Mouse (Mus musculus): ENCODE results near the gene Krt36. TPM values are rescaled to one million over a fixed set of nuclear protein-coding genes. Genes with fewer than 3 reads are reported as not detected.

Gene Krt36
- total and polyA plus RNA-seq, 2 experiments from 2014 or later = 0.44 TPM; not detected in 1

- no peak for ATAC-seq (ENCODE audit: low FRiP score)
- Histone ChIP-seq H3K36me3 (ENCODE audit: insufficient read depth, low read length) (no peaks in the 10 kb centered on the region), H3K9me3 (ENCODE audit: low read length) (no peaks in the 10 kb centered on the region), H3K9ac (replicated peaks; ENCODE audit: low read length, poor library complexity, severe bottlenecking) (no peak overlapping the region), H3K4me3 (ENCODE audit: low read depth, low read length) (no peak overlapping the region), H3K27ac (ENCODE audit: low read depth, low read length) (no peak overlapping the region), H3K27me3 (ENCODE audit: insufficient read depth, low read length) (peaks cover 12% of the 10 kb centered on the region), H3K4me1 (ENCODE audit: insufficient read depth, low read length) (peaks cover 8% of the 10 kb centered on the region; the same call in 1 of the 2 replicates), H3K4me2 (ENCODE audit: low read depth, low read length, poor library complexity, severe bottlenecking) (no peak overlapping the region)
- DNase-seq (ENCODE audit: low spot score) = no peak
- TF ChIP-seq CTCF (IDR thresholded peaks at IDR 0.05) = no peak
- WGBS = 90% methylated on average over 21 of the region's 21 CpGs
These were observed 35.5 kb upstream of the Krt36 start for GRCm38 (mm10) chr11:100140966-100141365.

GRCm38 (mm10) chr11:100139391-100139790 lies 34.0 kb upstream of the Krt36 start:
- no peak for DNase-seq (ENCODE audit: low spot score)
- Histone ChIP-seq H3K36me3 (ENCODE audit: insufficient read depth, low read length) (no peaks in the 10 kb centered on the region), H3K4me3 (ENCODE audit: low read depth, low read length) (no peak overlapping the region), H3K27me3 (ENCODE audit: insufficient read depth, low read length) (peaks cover 3% of the 10 kb centered on the region), H3K4me1 (ENCODE audit: insufficient read depth, low read length) (no peaks in the 10 kb centered on the region), H3K27ac (ENCODE audit: low read depth, low read length) (no peak overlapping the region), H3K4me2 (ENCODE audit: low read depth, low read length, poor library complexity, severe bottlenecking) (no peak overlapping the region), H3K9ac (replicated peaks; ENCODE audit: low read length, poor library complexity, severe bottlenecking) (no peak overlapping the region), H3K9me3 (ENCODE audit: low read length) (no peaks in the 10 kb centered on the region)
- no peak for TF ChIP-seq CTCF (IDR thresholded peaks at IDR 0.05)
- no peak for ATAC-seq (ENCODE audit: low FRiP score)
- WGBS = 65% methylated on average over 2 of the region's 2 CpGs

GRCm38 (mm10) chr11:100138809-100139208 lies 33.4 kb upstream of the Krt36 start:
- Histone ChIP-seq H3K4me1 (ENCODE audit: insufficient read depth, low read length) (no peaks in the 10 kb centered on the region), H3K36me3 (ENCODE audit: insufficient read depth, low read length) (no peaks in the 10 kb centered on the region), H3K9ac (replicated peaks; ENCODE audit: low read length, poor library complexity, severe bottlenecking) (no peak overlapping the region), H3K9me3 (ENCODE audit: low read length) (no peaks in the 10 kb centered on the region), H3K27me3 (ENCODE audit: insufficient read depth, low read length) (no peaks in the 10 kb centered on the region), H3K4me2 (ENCODE audit: low read depth, low read length, poor library complexity, severe bottlenecking) (no peak overlapping the region), H3K4me3 (ENCODE audit: low read depth, low read length) (no peak overlapping the region), H3K27ac (ENCODE audit: low read depth, low read length) (no peak overlapping the region)
- no peak for TF ChIP-seq CTCF (IDR thresholded peaks at IDR 0.05)
- WGBS = 50% methylated on average over 7 of the region's 7 CpGs
- no peak for ATAC-seq (ENCODE audit: low FRiP score)
- DNase-seq (ENCODE audit: low spot score) = no peak

GRCm38 (mm10) chr11:100137693-100138092 lies 32.3 kb upstream of the Krt36 start:
- no peak for DNase-seq (ENCODE audit: low spot score)
- H3K9ac ChIP-seq (replicated peaks; ENCODE audit: low read length, poor library complexity, severe bottlenecking) = no peak overlapping the region
- H3K27ac ChIP-seq (ENCODE audit: low read depth, low read length) = no peak overlapping the region
- WGBS = 36% methylated on average over 5 of the region's 5 CpGs
- ATAC-seq (ENCODE audit: low FRiP score) = no peak
- H3K4me1 ChIP-seq (ENCODE audit: insufficient read depth, low read length) = no peaks in the 10 kb centered on the region
- H3K4me3 ChIP-seq (ENCODE audit: low read depth, low read length) = no peak overlapping the region
- H3K9me3 ChIP-seq (ENCODE audit: low read length) = no peaks in the 10 kb centered on the region
- no peak overlapping the region for H3K4me2 ChIP-seq (ENCODE audit: low read depth, low read length, poor library complexity, severe bottlenecking)
- no peak for TF ChIP-seq CTCF (IDR thresholded peaks at IDR 0.05)
- H3K27me3 ChIP-seq (ENCODE audit: insufficient read depth, low read length) = no peaks in the 10 kb centered on the region
- no peaks in the 10 kb centered on the region for H3K36me3 ChIP-seq (ENCODE audit: insufficient read depth, low read length)

GRCm38 (mm10) chr11:100136559-100136958 lies 31.1 kb upstream of the Krt36 start:
- Histone ChIP-seq H3K27ac (ENCODE audit: low read depth, low read length) (no peak overlapping the region), H3K4me3 (ENCODE audit: low read depth, low read length) (no peak overlapping the region), H3K4me2 (ENCODE audit: low read depth, low read length, poor library complexity, severe bottlenecking) (no peak overlapping the region), H3K9ac (replicated peaks; ENCODE audit: low read length, poor library complexity, severe bottlenecking) (no peak overlapping the region), H3K36me3 (ENCODE audit: insufficient read depth, low read length) (no peaks in the 10 kb centered on the region), H3K27me3 (ENCODE audit: insufficient read depth, low read length) (no peaks in the 10 kb centered on the region), H3K4me1 (ENCODE audit: insufficient read depth, low read length) (no peaks in the 10 kb centered on the region), H3K9me3 (ENCODE audit: low read length) (no peaks in the 10 kb centered on the region)
- ATAC-seq (ENCODE audit: low FRiP score) = no peak
- no peak for TF ChIP-seq CTCF (IDR thresholded peaks at IDR 0.05)
- no peak for DNase-seq (ENCODE audit: low spot score)
- 21% methylated on average over 5 of the region's 5 CpGs for WGBS

- H3K4me1 ChIP-seq (ENCODE audit: insufficient read depth, low read length) = no peaks in the 10 kb centered on the region
- H3K4me3 ChIP-seq (ENCODE audit: low read depth, low read length) = no peak within 1 kb of the TSS
- no peak for ATAC-seq (ENCODE audit: low FRiP score)
- TF ChIP-seq CTCF (IDR thresholded peaks at IDR 0.05) = no peak
- H3K9me3 ChIP-seq (ENCODE audit: low read length) = no peaks in the 10 kb centered on the region
- no peak within 1 kb of the TSS for H3K9ac ChIP-seq (replicated peaks; ENCODE audit: low read length, poor library complexity, severe bottlenecking)
- H3K27ac ChIP-seq (ENCODE audit: low read depth, low read length) = no peak within 1 kb of the TSS
- H3K27me3 ChIP-seq (ENCODE audit: insufficient read depth, low read length) = no peaks in the 10 kb centered on the region
- H3K36me3 ChIP-seq (ENCODE audit: insufficient read depth, low read length) = no peaks in the 10 kb centered on the region
- H3K4me2 ChIP-seq (ENCODE audit: low read depth, low read length, poor library complexity, severe bottlenecking) = no peak within 1 kb of the TSS
- 64% methylated on average over 7 of the region's 7 CpGs for WGBS
- no peak for DNase-seq (ENCODE audit: low spot score)
These were observed 30.3 kb upstream of the Krt36 start, which contains the start of gene Krt15 for GRCm38 (mm10) chr11:100135731-100136130. Gene Krt15, minus strand, starts transcription at chr11:100135928.
